Mouse (Mus musculus) liver, adult 10 weeks (tissue): ENCODE data around the gene Hsf4. TPM values are rescaled to one million over a fixed set of nuclear protein-coding genes. Genes with fewer than 3 reads are reported as not detected.

Experiments used
- polyA plus RNA-seq: library from polyadenylated mRNA; stranded (reverse); fragments of 350-450 nt; fragmentation: Illumina TruSeq; extraction: RNeasy Lipid Tissue Mini Kit (QIAGEN cat#74804); gene quantifications from one replicate; pipeline ENCODE4 v1.2.3, GENCODE M21; 2014; ENCODE audit warnings: low read depth, low replicate concordance

Hsf4 gene
- not detected for polyA plus RNA-seq

GRCm38 (mm10) chr8:105269461-105269947 lies at the start of gene Hsf4:
Gene Hsf4, plus strand, starts transcription at chr8:105269801.

DNA sequence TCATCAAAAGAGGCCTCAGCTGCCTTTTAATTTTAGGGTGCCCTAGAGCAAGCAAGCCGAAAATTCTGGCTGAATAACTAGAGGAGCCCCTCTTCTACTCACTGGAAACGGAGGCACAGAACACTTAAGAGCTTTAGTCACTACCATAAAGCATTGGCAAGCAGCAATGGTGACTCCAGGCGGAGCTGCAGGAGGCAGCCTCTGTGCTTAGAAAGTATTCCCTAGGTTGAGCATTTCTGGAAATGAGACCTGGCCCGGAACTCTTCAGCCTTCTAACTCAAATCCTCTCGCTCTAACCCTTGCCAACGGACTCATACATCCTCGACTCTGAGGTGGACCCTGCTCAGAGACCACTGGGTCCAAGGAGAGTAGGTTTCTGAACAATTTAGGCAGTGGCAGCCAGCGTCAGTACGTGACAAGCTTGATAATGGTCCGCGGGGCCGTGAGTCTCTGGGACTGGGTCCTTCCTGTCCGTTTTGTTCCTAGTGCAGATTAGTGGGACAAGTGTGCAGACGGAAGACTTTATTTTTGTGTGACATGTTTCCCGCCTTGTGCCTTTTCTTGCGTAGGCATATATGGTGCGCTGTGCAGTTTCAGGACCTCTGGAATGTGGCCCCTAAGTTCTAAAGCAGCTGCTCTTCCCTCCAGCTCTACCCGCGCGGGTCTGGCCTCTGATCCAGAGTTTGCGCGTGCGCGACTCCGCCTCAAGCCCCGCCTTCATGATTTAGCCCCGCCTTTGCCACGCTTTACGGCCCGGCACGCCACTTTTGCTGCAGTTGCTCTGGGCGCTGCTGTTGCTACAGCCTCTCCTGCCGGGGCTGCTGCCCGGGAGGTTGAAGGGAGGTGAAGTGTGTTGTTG lies 45.0 kb upstream of the Hsf4 start, which contains the start of gene D230025D16Rik:
Gene D230025D16Rik, plus strand, starts transcription at position 733 of the 859 bp plus-strand sequence.

DNA sequence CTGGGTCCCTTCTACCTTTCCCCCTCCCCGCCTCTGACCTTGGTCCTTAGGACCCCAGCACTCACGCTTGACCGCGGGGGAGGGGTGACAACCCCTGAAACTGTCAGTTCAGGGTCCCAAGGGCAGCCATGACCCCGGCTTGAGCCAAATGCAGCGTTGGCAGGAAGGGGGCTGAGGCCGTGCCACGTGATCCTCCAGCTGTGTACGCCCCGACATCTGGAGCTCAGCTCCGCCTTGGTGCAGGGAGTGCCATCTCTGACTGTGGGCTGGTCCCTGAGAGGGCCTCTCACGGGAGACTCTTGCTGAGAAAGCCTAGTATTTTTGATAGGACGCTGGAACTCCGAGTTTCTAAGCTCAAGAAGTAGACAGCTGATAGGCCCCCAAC lies 14.6 kb upstream of the Hsf4 start, which contains the start of gene B3gnt9:
Gene B3gnt9, minus strand, starts transcription at position 188 of the 385 bp plus-strand sequence.

DNA sequence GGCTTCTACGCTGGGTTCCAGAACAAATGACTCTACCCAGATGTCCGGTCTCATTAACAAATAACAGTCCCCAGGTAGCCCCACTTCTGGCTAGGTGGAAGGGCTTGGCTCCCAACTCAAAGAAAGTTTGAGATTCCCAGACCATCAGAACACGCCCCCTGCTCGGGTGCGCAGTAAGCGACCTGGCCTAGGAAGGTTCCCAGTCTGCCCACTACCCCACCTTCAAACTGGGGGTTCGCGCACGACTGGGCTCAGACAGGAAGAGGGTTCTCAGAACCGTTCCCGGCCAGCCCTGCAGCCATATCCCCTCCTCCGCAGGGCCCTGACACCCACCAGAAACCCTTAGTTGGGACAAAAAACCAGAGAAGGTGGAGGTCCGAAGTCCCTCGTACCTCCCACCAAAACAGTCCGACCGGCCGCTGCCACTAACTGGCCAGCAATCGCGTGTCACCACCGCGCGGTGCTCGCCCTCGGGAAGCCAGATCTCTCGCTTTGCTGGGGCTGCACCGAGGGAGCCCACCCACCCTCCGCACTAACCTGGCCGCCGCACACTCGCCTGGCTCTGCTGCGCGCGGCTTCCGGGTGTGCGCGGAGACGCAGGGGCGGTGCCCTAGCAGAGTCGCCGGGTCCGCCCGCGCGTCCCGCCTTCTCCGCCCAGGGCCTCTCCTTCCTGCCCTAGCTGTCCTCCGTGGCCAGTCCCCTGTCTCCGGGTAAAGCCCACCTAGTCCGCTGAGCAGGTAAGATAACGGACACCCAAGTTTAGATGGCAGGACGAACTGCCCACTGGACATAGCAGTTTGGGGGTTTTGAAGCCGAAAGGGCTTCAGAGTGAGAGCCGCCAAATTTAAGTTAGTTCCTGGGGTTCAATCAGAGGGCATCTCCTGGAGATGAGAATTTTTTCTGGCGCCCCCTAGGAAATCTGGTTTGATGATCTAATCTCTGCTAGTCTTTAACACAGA lies 5.3 kb upstream of the Hsf4 start, which contains the start of the genes Tradd and Fbxl8:
Gene Tradd, minus strand, starts transcription at position 586 of the 959 bp plus-strand sequence.
Gene Fbxl8, plus strand, starts transcription at position 625 of the 959 bp plus-strand sequence.

GRCm38 (mm10) chr8:105275840-105276239 lies 6.2 kb downstream of the Hsf4 start, which contains the start of gene Nol3:
Gene Nol3, plus strand, starts transcription at chr8:105276140.

GRCm38 (mm10) chr8:105289805-105290460 lies 20.3 kb downstream of the Hsf4 start, which contains the start of gene 4931428F04Rik:
Gene 4931428F04Rik, minus strand, starts transcription at chr8:105289864.

GRCm38 (mm10) chr8:105295895-105296573 lies 26.4 kb downstream of the Hsf4 start, which contains the start of gene Exoc3l:
Gene Exoc3l, minus strand, starts transcription at chr8:105296101.

GRCm38 (mm10) chr8:105297511-105298192 lies 28.1 kb downstream of the Hsf4 start, which contains the start of gene E2f4:
Gene E2f4, plus strand, starts transcription at chr8:105297663.

GRCm38 (mm10) chr8:105305211-105306145 lies 35.9 kb downstream of the Hsf4 start, which contains the start of gene Elmo3:
Gene Elmo3, plus strand, starts transcription at chr8:105305601.

Other genes starting within 250 kb of the Hsf4 start
- 886 TPM for gene Ces3a, start 221.2 kb upstream of the Hsf4 start, polyA plus RNA-seq
- gene Ces3b, start 186.0 kb upstream of the Hsf4 start, polyA plus RNA-seq, result 265 TPM
- gene Ces4a, start 138.0 kb upstream of the Hsf4 start, polyA plus RNA-seq, result 0.56 TPM
- gene Cbfb, start 99.1 kb upstream of the Hsf4 start, polyA plus RNA-seq, result 31.0 TPM
- gene D230025D16Rik, start 44.7 kb upstream of the Hsf4 start, polyA plus RNA-seq, result 44.6 TPM
- not detected for gene B3gnt9, start 14.6 kb upstream of the Hsf4 start, polyA plus RNA-seq
- 0.82 TPM for gene Tradd, start 5.2 kb upstream of the Hsf4 start, polyA plus RNA-seq
- gene Fbxl8, start 5.2 kb upstream of the Hsf4 start, polyA plus RNA-seq, result 0.21 TPM
- gene Nol3, start 6.3 kb downstream of the Hsf4 start, polyA plus RNA-seq, result 0.24 TPM
- gene 4931428F04Rik, start 20.1 kb downstream of the Hsf4 start, polyA plus RNA-seq, result 0.21 TPM
- not detected for gene Exoc3l, start 26.3 kb downstream of the Hsf4 start, polyA plus RNA-seq
- gene E2f4, start 27.9 kb downstream of the Hsf4 start, polyA plus RNA-seq, result 4.1 TPM
- 3.2 TPM for gene Elmo3, start 35.8 kb downstream of the Hsf4 start, polyA plus RNA-seq
- 0.24 TPM for gene Lrrc29, start 56.5 kb downstream of the Hsf4 start, polyA plus RNA-seq
- gene Tmem208, start 56.6 kb downstream of the Hsf4 start, polyA plus RNA-seq, result 17.8 TPM
- 0.13 TPM for gene Fhod1, start 78.2 kb downstream of the Hsf4 start, polyA plus RNA-seq
- gene Slc9a5, start 79.0 kb downstream of the Hsf4 start, polyA plus RNA-seq, result not detected
- gene Plekhg4, start 103.5 kb downstream of the Hsf4 start, polyA plus RNA-seq, result not detected
- gene Kctd19, start 143.7 kb downstream of the Hsf4 start, polyA plus RNA-seq, result not detected
- not detected for gene Lrrc36, start 143.8 kb downstream of the Hsf4 start, polyA plus RNA-seq
- not detected for gene Tppp3, start 201.7 kb downstream of the Hsf4 start, polyA plus RNA-seq
- 0.29 TPM for gene Zdhhc1, start 227.1 kb downstream of the Hsf4 start, polyA plus RNA-seq
- not detected for gene Hsd11b2, start 249.0 kb downstream of the Hsf4 start, polyA plus RNA-seq